Mouse (Mus musculus): ENCODE measurements around the gene Trim26. TPM values are rescaled to one million over a fixed set of nuclear protein-coding genes. Genes with fewer than 3 reads are reported as not detected.
"Not testable (repeated sequence)": the region's sequence is repeated elsewhere in the genome, so short reads cannot be mapped to it uniquely, and the experiment has no call there.

The Trim26 gene
- polyA plus RNA-seq, 1 experiment from 2014 or later: 41.7 TPM

DNA sequence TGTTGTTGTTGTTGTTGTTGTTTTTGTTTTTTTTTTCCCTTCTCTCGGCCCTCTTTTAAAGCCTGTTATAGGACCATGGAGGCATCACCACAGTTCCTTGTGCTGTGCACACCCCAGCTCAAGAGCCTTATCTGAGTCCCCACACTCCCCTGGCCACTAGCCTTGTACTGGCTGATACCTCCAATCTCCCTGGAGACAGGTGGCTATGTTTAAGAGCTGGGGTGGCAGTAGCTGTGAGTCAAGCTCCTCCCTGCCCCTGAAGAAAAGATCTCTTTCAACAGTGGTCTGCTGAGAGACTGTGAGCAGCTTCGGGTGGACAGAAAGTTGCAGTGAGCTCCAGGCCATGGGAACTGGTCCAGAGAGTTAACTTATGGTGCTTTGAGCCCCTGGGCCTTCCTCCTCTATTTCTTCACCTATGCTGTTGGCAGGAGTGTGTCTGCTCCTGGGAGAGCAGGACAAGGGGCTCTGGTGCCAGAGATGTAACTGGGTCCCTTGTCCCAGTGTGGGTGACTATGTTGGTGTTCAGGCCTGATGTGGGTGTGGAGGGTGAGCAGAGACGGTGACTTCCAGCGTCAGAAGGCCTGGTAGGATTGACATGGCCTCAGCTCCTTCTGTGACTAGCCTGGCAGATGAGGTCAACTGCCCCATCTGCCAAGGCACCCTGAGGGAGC lies 32.5 kb downstream of the Trim26 start, which contains the start of gene Trim10:
TSS of gene Trim10 (plus strand) at position 291 of the 671 bp plus-strand sequence.
- H3K9me3 ChIP-seq (ENCODE audit: low read length): no peaks in the 10 kb centered on the region
- H3K27ac ChIP-seq (ENCODE audit: low read length): no peak within 1 kb of the TSS
- H3K36me3 ChIP-seq (ENCODE audit: insufficient read depth, low read length): no peaks in the 10 kb centered on the region
- WGBS: 76% methylated on average over 4 of the region's 4 CpGs
- H3K9ac ChIP-seq (replicated peaks; ENCODE audit: low read length): no peak within 1 kb of the TSS
- no peak within 1 kb of the TSS for H3K4me2 ChIP-seq (replicated peaks; ENCODE audit: low read depth, low read length)
- no peak within 1 kb of the TSS for H3K4me3 ChIP-seq (ENCODE audit: low read length)
- peaks cover 25% of the 10 kb centered on the region for H3K27me3 ChIP-seq (ENCODE audit: insufficient read depth, low read length)
- no peak; the same call in 1 of the 2 replicates for ATAC-seq (ENCODE audit: low FRiP score, low TSS enrichment)
- peaks cover 4% of the 10 kb centered on the region; the same call in 1 of the 2 replicates for H3K4me1 ChIP-seq (ENCODE audit: insufficient read depth, low read length)

DNA sequence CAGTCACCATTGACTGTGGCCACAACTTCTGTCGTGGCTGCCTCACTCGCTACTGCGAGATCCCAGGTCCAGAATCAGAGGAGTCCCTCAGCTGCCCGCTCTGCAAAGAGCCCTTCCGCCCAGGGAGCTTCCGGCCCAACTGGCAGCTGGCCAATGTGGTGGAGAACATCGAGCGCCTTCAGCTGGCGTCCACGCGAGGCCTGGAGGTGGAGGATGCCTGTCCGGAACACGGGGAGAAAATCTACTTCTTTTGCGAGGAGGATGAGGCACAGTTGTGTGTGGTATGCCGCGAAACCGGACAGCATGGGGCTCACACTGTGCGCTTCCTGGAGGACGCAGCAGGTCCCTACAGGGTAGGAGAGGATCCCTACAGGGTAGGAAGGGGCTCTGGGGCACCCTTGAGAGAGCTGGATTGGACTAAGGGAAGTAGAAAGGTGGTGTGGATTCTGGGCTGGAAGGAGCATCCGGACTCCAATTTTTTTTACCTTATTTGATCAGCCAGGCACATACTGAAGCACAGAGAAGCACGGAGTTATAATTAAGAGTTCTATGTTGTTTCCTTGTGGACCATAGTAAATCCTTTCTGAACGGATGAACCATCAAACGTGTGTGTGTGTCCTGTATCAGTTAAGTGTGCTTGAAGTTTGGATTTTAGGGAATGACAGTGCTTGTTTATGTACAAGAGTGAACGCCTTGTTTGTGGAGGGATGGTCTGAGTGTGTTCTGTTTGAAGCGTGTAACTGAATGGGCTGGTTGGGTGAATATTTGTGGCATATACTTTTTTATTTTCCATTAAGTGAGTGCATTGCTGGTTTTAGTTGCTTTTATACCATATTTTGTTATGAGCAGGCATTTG lies 33.2 kb downstream of the Trim26 start:
- H3K4me1 ChIP-seq (ENCODE audit: insufficient read depth, low read length): peaks cover 4% of the 10 kb centered on the region; the same call in 1 of the 2 replicates
- no peaks in the 10 kb centered on the region for H3K9me3 ChIP-seq (ENCODE audit: low read length)
- WGBS: 72% methylated on average over 25 of the region's 25 CpGs
- peaks cover 20% of the 10 kb centered on the region for H3K27me3 ChIP-seq (ENCODE audit: insufficient read depth, low read length)
- H3K4me2 ChIP-seq (replicated peaks; ENCODE audit: low read depth, low read length): no peak overlapping the region
- no peak overlapping the region for H3K4me3 ChIP-seq (ENCODE audit: low read length)
- H3K9ac ChIP-seq (replicated peaks; ENCODE audit: low read length): no peak overlapping the region
- no peak for ATAC-seq (ENCODE audit: low FRiP score, low TSS enrichment)
- no peaks in the 10 kb centered on the region for H3K36me3 ChIP-seq (ENCODE audit: insufficient read depth, low read length)
- no peak overlapping the region for H3K27ac ChIP-seq (ENCODE audit: low read length)

DNA sequence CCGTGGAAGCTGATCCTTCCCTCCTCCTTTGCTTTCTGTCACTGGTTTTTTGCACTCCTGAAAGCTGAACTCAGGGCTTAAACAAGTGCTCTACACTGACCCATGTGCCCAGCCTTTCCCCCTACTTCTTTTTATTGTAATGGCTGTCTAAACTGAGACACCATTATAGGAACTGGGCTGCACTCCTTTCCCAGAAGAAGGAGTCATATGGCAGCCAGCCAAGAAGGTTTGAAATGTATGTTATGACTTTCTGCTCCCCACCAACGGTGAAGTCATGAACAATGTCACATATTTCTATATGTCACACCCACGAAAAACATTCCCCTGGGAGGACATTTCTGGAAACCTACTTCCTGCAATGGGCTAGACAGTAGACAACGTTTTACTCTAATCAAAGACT lies 37.7 kb downstream of the Trim26 start:
- WGBS: 54% methylated on average over 4 of the region's 4 CpGs
- Histone ChIP-seq H3K9ac (replicated peaks; ENCODE audit: low read length) (no peak overlapping the region), H3K4me3 (ENCODE audit: low read length) (no peak overlapping the region), H3K27me3 (ENCODE audit: insufficient read depth, low read length) (no peaks in the 10 kb centered on the region), H3K4me2 (replicated peaks; ENCODE audit: low read depth, low read length) (no peak overlapping the region), H3K27ac (ENCODE audit: low read length) (no peak overlapping the region), H3K9me3 (ENCODE audit: low read length) (no peaks in the 10 kb centered on the region), H3K36me3 (ENCODE audit: insufficient read depth, low read length) (no peaks in the 10 kb centered on the region), H3K4me1 (ENCODE audit: insufficient read depth, low read length) (no peaks in the 10 kb centered on the region)
- no peak for ATAC-seq (ENCODE audit: low FRiP score, low TSS enrichment)

DNA sequence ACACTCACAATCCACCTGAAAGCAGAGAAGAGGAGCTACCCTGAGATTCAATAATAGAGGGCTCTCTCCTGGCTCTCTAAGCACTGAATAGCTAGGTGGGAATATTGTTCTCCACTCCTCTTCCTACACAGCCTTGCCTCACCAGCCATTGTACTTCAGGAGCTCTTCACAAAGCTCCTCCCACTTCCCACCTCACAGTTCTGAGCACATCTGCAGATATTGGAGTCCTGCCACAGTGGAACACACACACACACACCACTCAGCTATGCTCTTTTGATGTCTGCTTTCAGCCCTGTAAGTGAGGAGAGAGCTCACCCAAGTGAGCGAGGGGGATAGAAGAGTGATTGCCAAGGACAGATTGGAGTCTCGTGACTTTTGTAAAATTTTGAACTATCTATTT lies 46.4 kb downstream of the Trim26 start:
- Histone ChIP-seq H3K27ac (ENCODE audit: low read length) (no peak overlapping the region), H3K9me3 (ENCODE audit: low read length) (no peaks in the 10 kb centered on the region), H3K27me3 (ENCODE audit: insufficient read depth, low read length) (no peaks in the 10 kb centered on the region), H3K4me3 (ENCODE audit: low read length) (no peak overlapping the region), H3K36me3 (ENCODE audit: insufficient read depth, low read length) (no peaks in the 10 kb centered on the region), H3K9ac (replicated peaks; ENCODE audit: low read length) (no peak overlapping the region), H3K4me1 (ENCODE audit: insufficient read depth, low read length) (no peaks in the 10 kb centered on the region), H3K4me2 (replicated peaks; ENCODE audit: low read depth, low read length) (no peak overlapping the region)
- no peak for ATAC-seq (ENCODE audit: low FRiP score, low TSS enrichment)
- 76% methylated on average over 2 of the region's 2 CpGs for WGBS

DNA sequence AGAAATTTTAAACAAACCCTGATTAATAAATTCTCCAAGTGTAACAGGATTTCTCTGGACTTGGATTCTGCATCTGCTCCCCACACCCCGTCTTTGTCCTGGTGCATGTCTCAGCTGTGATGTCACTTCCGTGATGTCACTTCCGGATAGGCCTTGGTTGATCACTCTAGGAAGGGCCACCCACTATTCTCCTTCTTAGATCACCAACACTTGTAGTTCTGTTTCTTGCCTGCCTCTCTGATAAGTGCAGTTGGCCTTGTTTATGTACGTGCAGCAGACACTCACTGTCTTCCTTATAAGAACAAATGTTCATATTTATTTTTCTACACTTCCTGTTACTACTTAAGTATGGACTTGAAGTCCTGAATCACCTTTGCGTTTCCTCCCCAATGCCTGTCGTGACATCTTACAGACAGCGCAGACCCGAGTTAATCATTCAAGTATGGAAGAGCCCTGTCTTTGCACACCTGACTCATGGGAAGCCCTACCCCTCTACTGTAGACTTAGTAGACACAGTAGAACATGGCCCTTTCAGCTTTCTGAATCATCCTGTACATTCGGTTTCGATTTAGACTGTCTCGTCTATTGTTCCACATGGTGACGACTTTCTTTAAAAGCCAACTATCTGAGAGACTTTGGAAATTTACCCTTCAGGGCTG lies 48.3 kb downstream of the Trim26 start:
- Histone ChIP-seq H3K27ac (ENCODE audit: low read length) (no peak overlapping the region), H3K36me3 (ENCODE audit: insufficient read depth, low read length) (no peaks in the 10 kb centered on the region), H3K27me3 (ENCODE audit: insufficient read depth, low read length) (no peaks in the 10 kb centered on the region), H3K9ac (replicated peaks; ENCODE audit: low read length) (no peak overlapping the region), H3K9me3 (ENCODE audit: low read length) (no peaks in the 10 kb centered on the region), H3K4me3 (ENCODE audit: low read length) (no peak overlapping the region), H3K4me2 (replicated peaks; ENCODE audit: low read depth, low read length) (no peak overlapping the region), H3K4me1 (ENCODE audit: insufficient read depth, low read length) (no peaks in the 10 kb centered on the region)
- no peak for ATAC-seq (ENCODE audit: low FRiP score, low TSS enrichment)
- WGBS: 92% methylated on average over 12 of the region's 12 CpGs

DNA sequence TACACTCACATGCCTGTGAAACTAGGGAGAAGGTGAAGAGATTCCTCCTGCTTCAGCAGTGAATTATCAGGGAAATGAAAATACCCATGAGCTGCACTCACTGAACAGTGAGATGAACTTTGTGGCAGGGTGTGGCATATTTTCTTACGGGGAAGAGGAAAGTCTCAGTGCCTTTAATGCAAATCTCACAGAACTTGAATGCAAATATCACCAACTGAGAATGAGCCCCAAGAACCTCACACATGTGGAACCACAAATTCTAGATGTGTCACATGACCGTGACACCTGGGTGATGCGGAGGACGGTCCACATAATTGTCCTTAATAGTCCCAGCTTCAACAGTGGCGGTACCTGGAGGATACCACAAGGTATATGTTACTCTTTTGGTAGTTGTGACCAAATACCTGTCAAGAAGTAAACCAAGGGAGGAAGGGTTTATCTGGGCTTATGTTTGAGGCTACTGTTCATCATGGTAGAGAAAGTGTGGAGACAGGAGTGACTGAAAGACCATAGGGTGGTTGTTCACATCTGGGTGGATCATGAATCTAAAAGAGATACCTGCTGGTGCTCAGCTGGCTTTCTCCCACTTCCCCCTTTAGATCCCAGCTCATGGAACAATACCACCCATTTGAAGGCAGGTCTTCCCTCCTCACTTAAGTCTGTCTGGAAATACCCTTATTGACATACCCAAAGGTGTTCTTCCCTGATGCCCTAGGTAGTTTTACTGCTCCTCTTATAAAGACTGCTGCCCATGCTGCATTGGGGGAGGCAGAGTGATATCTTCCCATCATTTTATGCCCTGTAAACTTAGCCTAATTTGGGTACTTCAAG lies 53.4 kb downstream of the Trim26 start, which contains the start of gene Trim40:
TSS of gene Trim40 (minus strand) at position 51 of the 831 bp plus-strand sequence.
- no peaks in the 10 kb centered on the region for H3K4me1 ChIP-seq (ENCODE audit: insufficient read depth, low read length)
- ATAC-seq (ENCODE audit: low FRiP score, low TSS enrichment): no peak
- WGBS: 77% methylated on average over 5 of the region's 5 CpGs
- H3K9ac ChIP-seq (replicated peaks; ENCODE audit: low read length): no peak within 1 kb of the TSS
- no peaks in the 10 kb centered on the region for H3K27me3 ChIP-seq (ENCODE audit: insufficient read depth, low read length)
- no peak within 1 kb of the TSS for H3K27ac ChIP-seq (ENCODE audit: low read length)
- no peak within 1 kb of the TSS for H3K4me2 ChIP-seq (replicated peaks; ENCODE audit: low read depth, low read length)
- no peaks in the 10 kb centered on the region for H3K36me3 ChIP-seq (ENCODE audit: insufficient read depth, low read length)
- H3K9me3 ChIP-seq (ENCODE audit: low read length): no peaks in the 10 kb centered on the region
- no peak within 1 kb of the TSS for H3K4me3 ChIP-seq (ENCODE audit: low read length)

DNA sequence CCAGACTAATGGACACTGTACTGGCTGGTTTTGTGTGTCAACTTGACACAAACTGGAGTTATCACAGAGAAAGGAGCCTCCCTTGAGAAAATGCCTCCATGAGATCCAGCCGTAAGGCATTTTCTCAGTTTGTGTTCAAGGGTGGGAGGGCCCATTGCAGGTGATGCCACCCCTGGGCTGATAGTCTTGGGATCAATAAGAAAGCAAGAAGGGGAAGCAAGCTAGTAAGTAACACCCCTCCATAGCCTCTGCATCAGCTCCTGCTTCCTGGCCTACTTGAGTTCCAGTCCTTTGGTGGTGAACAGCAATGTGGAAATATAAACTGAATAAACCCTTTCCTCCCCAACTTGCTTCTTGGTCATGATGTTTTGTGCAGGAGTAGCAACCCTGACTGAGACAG lies 54.6 kb downstream of the Trim26 start:
- not testable (repeated sequence) for ATAC-seq (ENCODE audit: low FRiP score, low TSS enrichment)

DNA sequence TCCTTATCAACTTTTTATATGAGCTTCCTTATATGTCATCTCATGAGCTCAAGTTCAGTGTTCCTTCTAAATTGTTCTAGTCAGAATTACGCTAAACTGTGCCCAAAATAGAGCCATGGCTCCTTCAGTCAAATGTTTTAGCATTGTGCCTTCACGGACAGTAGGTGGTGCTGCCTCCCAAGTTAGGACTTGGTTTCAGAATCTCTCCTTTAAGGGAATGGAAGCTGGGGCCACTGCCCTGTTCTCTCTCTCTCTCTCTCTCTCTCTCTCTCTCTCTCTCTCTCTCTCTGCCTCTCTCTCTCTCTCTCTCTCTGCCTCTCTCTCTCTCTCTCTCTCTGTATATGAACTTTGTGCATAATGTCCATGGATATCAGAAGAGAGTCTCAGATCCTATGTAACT lies 55.4 kb downstream of the Trim26 start:
- H3K4me3 ChIP-seq (ENCODE audit: low read length): no peak overlapping the region
- 15% methylated on average over 2 of the region's 2 CpGs for whole genome bisulfite sequencing

More for the DNA sequence above, 54.6 kb downstream of the Trim26 start:
- not testable (repeated sequence) for H3K4me3 ChIP-seq (ENCODE audit: low read length); H3K27me3 ChIP-seq (ENCODE audit: insufficient read depth, low read length); H3K9ac ChIP-seq (replicated peaks; ENCODE audit: low read length); H3K9me3 ChIP-seq (ENCODE audit: low read length); H3K4me1 ChIP-seq (ENCODE audit: insufficient read depth, low read length); H3K27ac ChIP-seq (ENCODE audit: low read length); H3K36me3 ChIP-seq (ENCODE audit: insufficient read depth, low read length); H3K4me2 ChIP-seq (replicated peaks; ENCODE audit: low read depth, low read length)
- 88% methylated on average over 1 of the region's 1 CpGs for WGBS

DNA sequence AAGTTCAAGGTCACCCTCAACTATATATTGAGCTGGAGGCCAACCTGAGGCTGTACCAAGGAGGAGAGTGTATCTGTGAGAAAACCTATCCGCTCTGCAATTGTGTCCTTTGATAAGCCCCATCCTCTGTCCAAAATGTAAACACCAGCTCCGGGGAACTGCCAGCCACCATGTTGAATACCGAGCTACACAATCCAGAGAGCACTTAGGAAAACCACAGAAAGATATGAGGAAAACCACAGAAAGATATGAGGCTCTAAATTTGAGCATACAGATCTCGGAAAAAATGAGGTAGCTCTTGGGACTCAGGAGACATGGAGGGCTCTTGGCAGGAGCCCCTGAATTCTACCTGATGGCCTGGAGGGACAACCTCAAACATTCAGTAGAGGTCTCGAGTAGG lies 56.5 kb downstream of the Trim26 start:
- Histone ChIP-seq H3K27me3 (ENCODE audit: insufficient read depth, low read length) (no peaks in the 10 kb centered on the region), H3K9me3 (ENCODE audit: low read length) (no peaks in the 10 kb centered on the region), H3K9ac (replicated peaks; ENCODE audit: low read length) (no peak overlapping the region), H3K36me3 (ENCODE audit: insufficient read depth, low read length) (no peaks in the 10 kb centered on the region), H3K27ac (ENCODE audit: low read length) (no peak overlapping the region), H3K4me2 (replicated peaks; ENCODE audit: low read depth, low read length) (no peak overlapping the region), H3K4me3 (ENCODE audit: low read length) (no peak overlapping the region), H3K4me1 (ENCODE audit: insufficient read depth, low read length) (no peaks in the 10 kb centered on the region)
- 76% methylated on average over 5 of the region's 5 CpGs for WGBS
- ATAC-seq (ENCODE audit: low FRiP score, low TSS enrichment): no peak

More for the DNA sequence above, 55.4 kb downstream of the Trim26 start:
- ATAC-seq (ENCODE audit: low FRiP score, low TSS enrichment): peak; percentile 51; the same call in 1 of the 2 replicates
- Histone ChIP-seq H3K27me3 (ENCODE audit: insufficient read depth, low read length) (no peaks in the 10 kb centered on the region), H3K9me3 (ENCODE audit: low read length) (no peaks in the 10 kb centered on the region), H3K27ac (ENCODE audit: low read length) (no peak overlapping the region), H3K36me3 (ENCODE audit: insufficient read depth, low read length) (no peaks in the 10 kb centered on the region), H3K9ac (replicated peaks; ENCODE audit: low read length) (no peak overlapping the region), H3K4me2 (replicated peaks; ENCODE audit: low read depth, low read length) (no peak overlapping the region), H3K4me1 (ENCODE audit: insufficient read depth, low read length) (no peaks in the 10 kb centered on the region)

Data from kidney, embryonic 16.5 days (tissue).